Mouse (Mus musculus): ENCODE data around the gene Efcab10.

Gene Efcab10

DNA sequence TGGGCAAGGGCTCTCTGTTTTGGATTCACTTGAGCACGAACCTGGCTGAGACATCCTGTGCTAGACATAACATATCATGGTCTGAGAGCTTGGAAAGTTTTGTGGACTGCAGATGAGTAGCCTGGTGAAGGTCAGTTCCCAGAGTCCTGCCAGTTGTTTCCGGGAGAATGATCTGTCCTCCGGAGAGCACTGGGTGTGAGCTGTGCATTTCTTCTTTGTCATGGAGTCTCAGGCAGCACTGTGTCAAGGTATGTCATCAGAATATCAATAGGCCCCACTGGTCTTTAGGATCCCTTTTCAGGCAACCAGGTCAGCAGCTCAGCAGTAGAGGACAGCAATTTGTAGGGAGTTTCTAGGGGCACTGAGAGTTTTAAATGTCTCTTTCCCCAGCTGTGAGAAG, 32.6 kb downstream of the Efcab10 start:
- DNase-seq (ENCODE audit: inconsistent age in 2 of 2, low spot score in 1 of 2), result no peak

DNA sequence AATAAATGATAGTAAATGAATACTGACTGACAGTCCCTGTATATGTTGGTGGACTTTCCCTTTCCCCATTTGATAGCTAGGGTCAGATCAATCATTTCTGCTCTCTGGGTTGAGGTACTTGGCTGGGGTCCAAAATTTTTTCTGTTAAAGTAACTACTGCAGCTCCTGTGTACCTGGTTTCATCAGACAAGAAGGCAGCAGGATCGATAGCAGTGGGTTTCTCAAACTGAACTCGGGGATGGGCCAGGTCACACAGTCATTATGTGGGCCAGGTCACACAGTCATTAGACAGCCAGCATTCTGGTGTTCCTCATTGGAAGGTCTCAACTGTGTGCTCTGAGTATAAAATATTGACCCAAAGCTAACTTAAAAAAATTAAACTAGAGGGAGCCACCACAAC, 33.1 kb downstream of the Efcab10 start:
- DNase-seq (ENCODE audit: inconsistent age in 2 of 2, low spot score in 1 of 2), result no peak

DNA sequence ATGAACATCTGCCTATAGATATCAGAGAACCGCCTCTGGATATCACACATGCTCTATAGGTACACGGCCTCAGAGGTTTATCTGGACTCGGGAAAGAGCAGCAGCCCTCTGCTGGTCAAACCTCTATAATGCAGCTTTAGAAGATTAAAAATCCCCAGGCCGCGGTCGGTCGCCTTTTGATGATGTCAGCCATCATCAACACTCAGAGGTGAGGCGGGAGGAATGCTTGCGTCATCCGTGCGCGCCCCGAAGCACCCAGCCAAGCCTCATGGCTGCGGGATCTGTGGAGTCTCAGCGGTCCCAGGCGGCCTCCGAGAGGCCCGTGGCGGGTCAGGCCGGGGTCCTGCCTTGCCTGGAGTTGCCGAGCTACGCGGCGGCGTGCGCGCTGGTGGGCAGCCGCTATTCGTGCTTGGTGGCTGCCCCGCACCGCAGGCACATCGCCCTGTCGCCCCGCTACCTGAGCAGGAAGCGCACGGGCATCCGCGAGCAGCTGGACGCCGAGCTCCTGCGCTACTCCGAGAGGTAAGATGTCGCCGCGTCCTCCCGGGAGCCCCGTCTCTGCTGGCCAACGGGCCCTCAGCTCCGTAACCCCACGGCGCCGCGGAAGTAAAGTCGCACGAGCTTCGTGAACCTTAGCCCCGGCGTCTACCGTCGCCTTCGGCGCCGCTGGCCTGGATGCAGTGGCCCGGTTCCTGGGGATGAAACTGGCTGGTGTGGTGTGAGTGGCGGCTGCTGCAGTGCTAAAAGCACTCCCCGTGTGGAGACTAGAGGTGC, 34.9 kb downstream of the Efcab10 start, which contains the start of gene Twistnb:
Gene Twistnb, plus strand, starts transcription at position 249 of the 774 bp plus-strand sequence.
- DNase-seq (ENCODE audit: inconsistent age in 2 of 2, low spot score in 1 of 2), result peak; percentile 95 to 99

DNA sequence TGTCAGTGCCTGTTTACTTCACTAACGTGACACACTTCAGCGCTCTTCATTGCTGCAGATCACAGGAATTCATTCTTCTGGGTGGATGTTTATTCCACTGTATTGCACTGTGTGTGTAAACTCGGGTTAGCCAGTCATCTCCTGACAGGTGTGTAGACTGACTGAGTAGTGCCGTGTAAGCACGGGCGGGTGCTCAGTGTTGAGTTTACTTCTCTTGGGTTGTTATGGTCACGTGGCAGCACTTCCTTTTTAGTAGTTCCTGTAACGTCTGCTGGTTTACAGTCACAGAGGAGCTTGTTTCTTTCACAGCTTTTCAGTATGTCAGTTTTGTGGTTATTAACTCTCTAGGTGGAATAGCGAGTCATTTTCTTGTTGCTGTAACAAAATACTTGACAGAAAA, 39.2 kb downstream of the Efcab10 start:
- no peak for DNase-seq (ENCODE audit: inconsistent age in 2 of 2, low spot score in 1 of 2)

DNA sequence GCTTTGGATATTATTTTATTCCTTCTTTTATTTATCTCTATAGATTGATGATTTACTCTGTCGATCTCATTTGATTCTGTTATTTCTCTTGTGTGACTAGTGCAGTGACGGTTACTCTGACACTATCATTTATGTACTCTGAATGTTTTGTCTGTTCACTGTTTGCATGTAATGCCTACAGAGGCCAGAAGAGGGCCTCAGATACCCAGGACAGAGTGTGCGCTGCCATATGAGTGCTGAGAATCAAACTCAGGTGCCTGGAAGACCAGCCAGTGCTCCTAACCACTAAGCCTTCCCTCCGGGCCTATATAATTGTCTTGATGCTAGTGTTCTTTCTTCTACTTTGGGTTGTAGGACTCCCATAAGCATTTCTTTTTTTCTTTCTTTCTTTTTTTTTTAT, 40.1 kb downstream of the Efcab10 start:
- no peak for DNase-seq (ENCODE audit: inconsistent age in 2 of 2, low spot score in 1 of 2)
